Mouse (Mus musculus) megakaryocyte, embryonic 14.5 days (primary cell): ENCODE results near the gene Lrrc28.

Experiments used
- FLI1 ChIP-seq: IDR thresholded peaks from 2 replicates; pipeline ENCODE4 v1.6.1; 2012; ENCODE audit warnings: low read length, inconsistent platforms, mixed read lengths
- GATA1 ChIP-seq: IDR thresholded peaks from 3 replicates; pipeline ENCODE4 v1.6.1; 2012; ENCODE audit warnings: mixed read lengths, low read length, inconsistent platforms, borderline replicate concordance

GRCm38 (mm10) chr7:67578783-67579482 lies 66.1 kb downstream of the Lrrc28 start:
- TF ChIP-seq GATA1, result no peak
- no peak for TF ChIP-seq FLI1
